9 mouse cellular contexts compared by ENCODE assay signal in the genomic region with DNA sequence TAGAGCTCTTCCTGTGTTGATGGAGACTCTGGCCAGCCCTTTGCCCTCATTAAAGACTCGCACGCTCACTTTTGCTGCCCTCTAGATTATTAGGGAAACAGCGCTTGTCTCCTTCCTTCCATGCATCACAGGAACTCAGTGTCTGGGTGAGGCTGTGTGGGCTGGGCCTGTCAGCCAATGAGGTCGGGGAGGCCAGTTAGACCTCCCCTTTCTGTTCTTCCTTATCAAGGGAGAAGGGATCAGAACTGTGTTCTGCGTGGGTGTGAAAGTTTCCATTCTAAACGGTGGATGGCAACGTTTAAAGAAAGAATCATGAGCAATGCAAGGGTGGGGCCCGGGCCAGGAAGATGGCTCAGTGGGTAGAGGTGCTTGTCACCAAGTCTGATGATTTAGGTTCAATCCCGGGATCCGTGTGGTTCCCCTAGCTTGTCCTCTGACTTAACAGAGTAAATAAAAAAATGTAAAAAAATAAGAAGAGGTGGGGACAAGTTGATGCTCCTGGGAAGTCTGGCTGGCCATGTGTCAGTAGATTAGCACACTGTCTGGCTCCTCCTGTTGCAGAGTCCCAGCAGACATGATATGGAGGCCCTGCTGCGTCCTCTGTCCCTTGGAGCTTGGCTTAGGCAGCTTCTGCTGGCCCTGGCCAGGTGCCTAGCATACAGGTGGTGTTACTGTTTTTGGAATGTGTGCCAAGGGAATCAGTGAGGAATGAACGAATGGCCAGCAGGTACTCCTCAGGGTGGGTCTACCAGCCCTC. TPM values are rescaled to one million over a fixed set of nuclear protein-coding genes. Genes with fewer than 3 reads are reported as not detected.
A peak's percentile ranks its signal among the peaks of the same experiment; 100 is the strongest.
DNase-seq lines count a peak whose midpoint lies in the region; ATAC-seq lines count a peak whose summit lies in the region.
"Had no signal": no experiment of that assay in that cellular context is flagged by ENCODE, and none has a peak within 500 bp of the region (broad histone marks: within the 10 kb centered on the region; RNA-seq: fewer than 3 reads in every experiment).

No protein-coding gene starts in this region.

- WGBS in kidney, embryonic 15.5 days = 31% methylated on average over 12 of the region's 12 CpGs
- WGBS in forebrain, embryonic 16.5 days = 67% methylated on average over 12 of the region's 12 CpGs

- H3K4me3 ChIP-seq in kidney, embryonic 15.5 days (replicated peaks) = no peak overlapping the region
- H3K4me3 ChIP-seq in forebrain, embryonic 16.5 days (replicated peaks; ENCODE audit: low read length) = no peak overlapping the region
- H3K4me3 ChIP-seq: midbrain, embryonic 12.5 days had no signal

- H3K4me1 ChIP-seq in kidney, embryonic 15.5 days = peaks cover 16% of the 10 kb centered on the region
- 0 out of 2 replicates have a peak, but pooled peaks cover 3% of the 10 kb centered on the region for H3K4me1 ChIP-seq in forebrain, embryonic 16.5 days (replicated peaks; ENCODE audit: control insufficient read depth, insufficient read depth, low read length)

- intact Hi-C loops in left cerebral cortex, postnatal 25 days (cut with DNase I) = no loop called here

- H3K4me2 ChIP-seq in kidney, embryonic 15.5 days = no peak overlapping the region
- H3K4me2 ChIP-seq in forebrain, embryonic 16.5 days (ENCODE audit: low read length) = no peak overlapping the region
- H3K4me2 ChIP-seq: midbrain, embryonic 12.5 days had no signal

- no peak overlapping the region for H3K27ac ChIP-seq in kidney, embryonic 15.5 days
- no peak overlapping the region for H3K27ac ChIP-seq in forebrain, embryonic 16.5 days (ENCODE audit: low read length)
- H3K27ac ChIP-seq: midbrain, embryonic 12.5 days had no signal

- H3K9ac ChIP-seq in kidney, embryonic 15.5 days = no peak overlapping the region
- H3K9ac ChIP-seq in forebrain, embryonic 16.5 days (replicated peaks; ENCODE audit: low read depth, low read length) = no peak overlapping the region
- H3K9ac ChIP-seq: midbrain, embryonic 12.5 days had no signal

- no peaks in the 10 kb centered on the region for H3K36me3 ChIP-seq in kidney, embryonic 15.5 days
- H3K36me3 ChIP-seq in forebrain, embryonic 16.5 days (ENCODE audit: control insufficient read depth, insufficient read depth) = no peaks in the 10 kb centered on the region
- H3K36me3 ChIP-seq: midbrain, embryonic 12.5 days had no signal

- no peaks in the 10 kb centered on the region for H3K9me3 ChIP-seq in kidney, embryonic 15.5 days (replicated peaks)
- no peaks in the 10 kb centered on the region for H3K9me3 ChIP-seq in forebrain, embryonic 16.5 days (ENCODE audit: control insufficient read depth, low read length)
- H3K9me3 ChIP-seq: midbrain, embryonic 12.5 days had no signal

- no peaks in the 10 kb centered on the region for H3K27me3 ChIP-seq in kidney, embryonic 15.5 days
- H3K27me3 ChIP-seq in forebrain, embryonic 16.5 days (replicated peaks; ENCODE audit: control insufficient read depth, insufficient read depth, low read length) = no peaks in the 10 kb centered on the region
- H3K27me3 ChIP-seq: midbrain, embryonic 12.5 days had no signal

- 0 out of 2 replicates have a peak, but pooled peaks have one; percentile 15 for ATAC-seq in kidney, embryonic 15.5 days (replicated peaks; ENCODE audit: low FRiP score)
- ATAC-seq in monocyte, adult 5-6 weeks (replicated peaks; ENCODE audit: insufficient number of reproducible peaks, low FRiP score, low TSS enrichment, poor library complexity, severe bottlenecking) = peak; percentile 48
- ATAC-seq in forebrain, embryonic 16.5 days = no peak

- peak; percentile 40 for DNase-seq in urinary bladder, postnatal 14 days (ENCODE audit: low spot score)
- DNase-seq in urinary bladder, postnatal 10 days (ENCODE audit: low spot score) = no peak
- DNase-seq in cerebellum, postnatal 36 days = peak; percentile 58 to 66
- no peak for DNase-seq in frontal cortex, postnatal 25 days (ENCODE audit: low spot score in 2 of 2)
- no peak for DNase-seq in left cerebral cortex, postnatal 25 days (ENCODE audit: low spot score in 2 of 2)

RNA-seq across cellular contexts. Expression of gene Adcy7, which starts 26.0 kb away (rescaled TPM):
- polyA plus RNA-seq in kidney, embryonic 15.5 days (2015; fragmentation: Nextera tagmentation; extraction: Ambion mirVana) = 2.9 and 3.1 TPM in 2 replicates
- 154 to 221 TPM (median 156 TPM) in 3 replicates for total RNA-seq in monocyte, adult 5-6 weeks (2017)
- 2.1 TPM in 2 replicates for polyA plus RNA-seq in forebrain, embryonic 16.5 days (2015; fragmentation: Nextera tagmentation; extraction: Ambion mirVana)
- total RNA-seq in left cerebral cortex, postnatal 25 days (2021) = 1 to 10 TPM; 3.5 to 5.2 TPM

Comparison
In these comparisons a context has a peak if more than half of its experiments do, and no peak if none do; other contexts are left out.
1. DNase-seq: peak in urinary bladder, postnatal 14 days (single experiment) and cerebellum, postnatal 36 days (2 of 2); none in urinary bladder, postnatal 10 days (single experiment), frontal cortex, postnatal 25 days (0 of 2) and left cerebral cortex, postnatal 25 days (0 of 2).
2. RNA of gene Adcy7, which starts 26.0 kb away (total RNA-seq): 154 to 221 TPM in monocyte, adult 5-6 weeks; 3.5 to 5.2 TPM in left cerebral cortex, postnatal 25 days; every median in the first group is over 10 times any median in the second.